Mouse (Mus musculus) heart, adult 8-10 months (tissue): ENCODE measurements at regions not wholly inside any gene's neighbourhood (a gene's known extent, or its start where the extent isn't known, plus 50 kb on each side); places are given as distances from the start of the nearest gene placed in this dataset.

Source experiments
- DNase-seq: peaks from one replicate; pipeline ENCODE4 v3.0.0; 2022; ENCODE audit warnings: low spot score

DNA sequence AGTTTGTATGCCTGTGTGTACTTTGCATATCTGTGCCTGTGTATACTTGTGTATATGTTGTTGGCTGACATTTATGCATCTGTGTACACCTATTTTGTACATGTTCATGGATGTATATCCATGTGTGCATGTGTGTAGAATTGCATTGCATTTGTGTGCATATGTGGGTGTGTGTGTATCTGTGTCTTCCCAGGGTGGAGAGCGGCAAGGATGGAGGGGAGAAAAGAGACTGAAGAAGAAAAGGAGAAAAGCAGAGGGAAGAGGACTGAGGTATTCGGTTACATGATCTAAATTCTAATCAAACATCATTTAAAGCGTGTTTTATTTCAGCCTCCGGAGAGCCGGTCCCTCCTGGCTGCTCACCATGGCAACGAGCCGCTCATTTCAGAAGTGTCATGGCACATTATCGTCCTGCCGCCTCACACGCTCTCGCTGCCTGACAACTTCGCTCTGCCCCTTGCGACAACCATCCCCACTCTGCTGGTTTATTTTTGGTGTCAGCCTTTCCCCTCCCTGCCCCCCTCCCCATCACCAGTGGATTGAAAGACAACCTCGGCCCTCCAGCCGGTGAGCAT is 58.6 kb downstream of the Mrm1 start:
- DNase-seq, result no peak

DNA sequence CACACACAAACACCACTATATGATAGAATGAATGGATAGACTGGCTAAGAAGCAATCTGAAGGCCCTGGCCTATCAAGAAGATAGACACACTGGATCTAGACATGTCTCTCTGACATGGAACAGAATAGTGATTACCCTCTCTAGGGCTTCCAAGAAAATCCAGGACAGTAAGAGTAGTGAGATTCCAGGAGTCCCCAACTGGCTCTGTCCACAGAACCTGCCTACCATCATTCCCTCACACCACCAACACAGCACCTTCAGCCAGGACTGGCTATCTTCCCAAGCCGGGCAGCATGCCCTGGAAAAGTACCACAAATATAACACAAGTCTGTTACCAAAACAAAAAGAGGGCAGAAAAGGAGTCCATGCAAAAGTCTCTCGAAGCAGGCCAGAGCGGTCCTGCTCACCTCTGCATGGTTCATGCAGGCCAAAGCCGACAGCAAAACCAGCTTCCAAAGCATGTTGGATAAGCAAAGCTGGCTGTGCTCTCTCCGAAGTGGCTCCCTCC is 59.8 kb downstream of the Mrm1 start:
- DNase-seq, result peak; percentile 57

DNA sequence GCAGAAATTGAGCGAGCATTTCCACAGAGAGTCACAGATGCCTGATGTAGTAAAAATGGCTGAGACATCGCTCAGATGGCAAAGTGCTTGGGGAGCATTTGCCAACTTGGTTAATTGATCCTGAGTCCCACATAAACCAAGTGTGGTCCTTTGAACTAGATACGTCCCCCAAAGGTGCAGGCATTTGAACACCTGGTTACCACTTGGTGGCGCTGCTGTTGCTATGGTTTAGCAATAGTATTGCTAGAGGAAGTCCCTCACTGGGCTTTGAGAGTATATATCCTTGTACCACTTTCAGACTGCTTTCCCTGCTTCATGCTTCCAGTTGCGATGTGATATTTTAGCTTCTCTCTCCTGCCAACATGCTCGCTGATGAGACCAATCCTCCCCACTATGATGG is 67.3 kb downstream of the Mrm1 start:
- DNase-seq, result no peak

DNA sequence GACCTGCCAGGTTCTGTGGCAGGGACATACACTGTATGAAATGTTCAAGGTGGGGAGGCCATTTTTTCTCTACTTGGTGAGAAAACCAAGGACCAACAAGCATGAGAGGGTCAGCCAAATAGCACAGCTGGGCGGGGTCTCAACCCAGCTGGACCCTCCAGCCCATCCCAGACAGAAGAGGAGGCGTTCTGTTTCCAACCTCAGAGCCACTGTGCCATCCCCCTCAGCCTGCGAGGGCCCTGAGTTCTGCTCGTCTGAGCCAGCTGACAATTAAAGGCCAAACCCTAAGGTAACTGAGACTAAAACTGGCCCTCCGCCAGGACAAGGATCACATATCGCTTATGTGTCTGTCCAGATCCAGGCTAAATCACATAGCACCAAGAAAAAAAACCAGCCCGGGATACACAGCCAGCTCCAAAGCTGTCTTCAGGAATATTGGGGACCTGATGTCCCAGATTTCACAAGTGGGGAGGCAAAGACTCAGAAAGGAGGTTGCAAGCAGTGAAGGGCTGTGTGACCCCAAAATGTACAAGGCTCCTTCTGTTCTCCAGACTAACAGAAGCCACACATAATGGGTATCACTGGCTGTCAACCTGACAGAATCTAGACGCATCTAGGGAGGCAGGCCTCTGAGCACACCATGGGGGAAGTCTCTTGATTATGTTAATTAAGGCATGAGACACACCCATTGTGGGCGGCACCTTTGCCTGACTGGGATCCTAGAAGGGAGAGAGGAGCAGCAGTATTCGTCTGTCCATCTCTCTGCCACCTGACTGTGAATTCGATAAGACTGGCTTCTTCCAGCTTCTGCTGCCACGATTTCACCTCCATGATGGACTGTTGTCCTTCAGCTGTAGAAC is 69.6 kb downstream of the Mrm1 start:
- no peak for DNase-seq

DNA sequence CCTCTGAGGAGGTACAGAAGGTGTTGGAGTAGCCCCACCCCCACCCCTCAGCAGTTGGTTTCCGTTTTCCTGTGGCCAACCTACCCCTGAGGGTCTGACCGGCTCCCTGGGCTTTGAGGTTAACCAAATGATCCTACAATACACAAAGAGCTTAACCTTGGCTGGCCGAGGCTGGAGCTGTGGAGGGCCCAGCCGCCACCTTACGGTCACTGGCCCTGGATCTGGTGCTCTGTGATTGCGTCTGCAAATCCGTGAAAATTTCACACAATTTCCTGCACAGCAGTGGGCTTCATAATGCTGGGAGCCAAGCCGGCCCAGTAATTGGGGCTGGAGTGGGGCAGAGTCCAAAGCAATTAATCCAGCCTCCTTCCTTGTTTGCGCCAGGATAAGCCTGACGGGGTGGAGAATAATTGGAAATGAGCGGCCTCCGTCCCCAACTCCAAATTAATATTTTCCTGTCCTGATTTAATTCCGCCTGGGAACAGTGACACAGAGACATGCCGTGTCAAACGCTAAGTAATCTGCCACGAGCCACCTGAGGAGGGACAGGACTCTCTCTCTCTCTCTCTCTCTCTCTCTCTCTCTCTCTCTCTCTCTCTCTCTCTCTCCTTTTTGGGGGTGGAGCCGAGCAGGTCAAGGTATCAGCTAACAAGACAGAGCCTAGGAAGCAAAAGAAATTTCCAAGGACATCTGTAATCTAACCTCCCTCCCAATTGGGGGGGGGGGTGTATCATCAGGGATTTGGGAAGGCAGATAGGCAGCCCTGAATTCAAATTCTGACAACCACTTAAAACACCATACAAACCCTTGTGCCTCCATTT is 80.3 kb downstream of the Mrm1 start:
- DNase-seq, result no peak

DNA sequence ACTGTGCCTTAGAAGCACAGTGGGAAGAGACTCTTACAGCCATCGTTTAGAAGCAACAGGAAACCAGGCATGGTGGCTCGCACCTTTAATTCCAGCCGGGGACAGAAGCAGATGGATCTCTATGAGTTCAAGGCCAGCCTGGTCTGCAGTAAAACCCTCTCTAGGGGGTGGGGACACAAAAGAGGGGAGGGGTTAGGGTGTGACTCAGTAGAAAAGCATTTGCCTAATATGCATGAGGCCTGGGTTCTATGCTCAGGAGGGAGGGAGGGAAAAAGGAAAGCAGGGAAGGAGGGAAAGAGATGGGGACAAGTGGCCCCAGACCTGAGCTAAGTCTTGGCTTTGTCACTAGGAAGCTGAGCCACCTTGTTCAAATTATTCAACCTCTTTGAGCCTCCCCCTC is 81.2 kb downstream of the Mrm1 start:
- no peak for DNase-seq

DNA sequence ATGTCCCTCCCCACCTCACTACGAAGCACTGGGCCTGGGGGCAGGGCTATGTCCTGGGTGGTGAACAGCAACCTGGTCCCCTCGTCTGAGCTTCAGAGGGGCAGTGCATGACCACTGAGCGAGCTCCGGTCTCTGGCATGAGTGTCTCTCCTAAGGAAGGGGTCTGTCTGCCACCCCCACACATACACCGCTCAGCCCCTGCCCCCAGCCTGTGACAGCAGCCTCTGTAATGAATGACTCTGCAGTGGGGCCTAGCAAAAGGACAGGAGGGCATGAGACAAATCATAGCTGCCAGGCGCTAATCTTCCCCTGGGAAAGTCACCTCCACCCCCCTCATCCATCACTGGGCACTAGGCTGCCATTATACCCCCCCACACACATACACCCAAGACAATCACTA is 87.4 kb downstream of the Mrm1 start:
- DNase-seq, result no peak

DNA sequence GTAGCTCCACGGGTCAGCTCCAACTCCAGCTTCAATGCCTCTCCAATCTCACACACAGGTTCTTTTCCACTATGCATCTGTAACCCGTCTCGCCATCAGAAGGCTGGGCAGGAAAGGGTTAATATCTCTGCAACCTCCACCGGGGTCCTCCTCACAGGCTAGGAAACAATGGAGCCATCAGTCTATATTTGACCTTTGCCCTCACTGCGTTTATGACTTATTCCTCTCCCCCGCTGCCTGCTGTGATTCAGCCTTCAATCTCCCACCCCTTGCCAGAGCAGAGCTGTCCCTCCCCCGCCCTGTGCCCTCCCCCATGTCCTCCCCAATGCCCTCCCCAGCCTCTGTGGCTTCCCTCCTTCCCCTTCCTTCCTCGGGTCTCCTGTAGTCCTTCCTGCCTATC is 89.1 kb downstream of the Mrm1 start:
- no peak for DNase-seq

DNA sequence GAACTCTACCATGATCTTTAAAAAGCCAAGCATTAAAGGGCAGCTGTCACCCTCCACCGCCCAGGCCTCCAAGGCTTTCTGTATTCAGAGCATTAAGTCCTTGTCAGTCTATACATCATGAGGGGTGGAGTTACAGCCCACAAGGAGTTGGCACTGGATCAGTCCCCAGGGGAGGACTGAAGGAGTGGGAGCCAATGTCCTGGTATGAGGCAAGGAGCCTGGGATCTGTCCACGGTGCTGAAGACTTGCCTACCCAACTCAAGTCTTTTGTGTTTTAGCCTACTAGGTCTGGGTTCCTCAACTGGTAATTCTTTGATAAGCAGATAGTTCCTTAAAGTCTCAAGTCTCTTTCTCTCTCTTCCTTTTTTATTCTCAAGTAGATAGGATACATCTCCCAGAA is 90.1 kb downstream of the Mrm1 start:
- no peak for DNase-seq

DNA sequence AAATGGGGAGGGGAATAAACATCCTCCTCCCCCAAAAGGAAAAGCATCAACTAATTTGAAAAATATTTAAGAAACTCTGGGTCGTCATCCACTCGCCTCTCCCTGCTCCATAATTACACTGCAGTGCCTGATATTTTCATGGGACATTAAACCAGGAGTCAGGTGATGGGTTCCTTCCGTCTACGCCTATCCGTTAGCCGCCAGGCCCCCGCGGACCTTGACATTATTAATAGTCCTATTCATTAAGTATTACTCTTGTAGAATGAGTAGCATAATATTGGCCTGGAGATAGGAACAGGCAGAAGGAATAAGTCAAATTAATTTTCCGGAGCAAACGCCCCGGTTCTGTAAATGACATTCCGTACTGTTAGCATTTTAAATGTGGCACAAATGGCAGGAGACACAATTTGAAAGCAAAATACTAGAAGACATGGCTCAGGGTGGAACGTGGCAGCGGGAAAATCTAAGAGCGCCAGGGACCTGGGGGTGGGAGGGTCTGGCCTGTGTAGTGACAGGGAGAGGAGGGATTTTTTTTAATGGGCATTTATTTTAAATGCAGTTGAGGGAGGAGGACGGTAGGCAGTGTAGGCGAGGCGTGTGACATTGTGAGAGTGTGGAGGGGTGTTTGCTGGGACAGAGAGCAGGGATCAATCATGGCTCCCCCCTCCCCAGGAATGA is 93.2 kb downstream of the Mrm1 start:
- no peak for DNase-seq

DNA sequence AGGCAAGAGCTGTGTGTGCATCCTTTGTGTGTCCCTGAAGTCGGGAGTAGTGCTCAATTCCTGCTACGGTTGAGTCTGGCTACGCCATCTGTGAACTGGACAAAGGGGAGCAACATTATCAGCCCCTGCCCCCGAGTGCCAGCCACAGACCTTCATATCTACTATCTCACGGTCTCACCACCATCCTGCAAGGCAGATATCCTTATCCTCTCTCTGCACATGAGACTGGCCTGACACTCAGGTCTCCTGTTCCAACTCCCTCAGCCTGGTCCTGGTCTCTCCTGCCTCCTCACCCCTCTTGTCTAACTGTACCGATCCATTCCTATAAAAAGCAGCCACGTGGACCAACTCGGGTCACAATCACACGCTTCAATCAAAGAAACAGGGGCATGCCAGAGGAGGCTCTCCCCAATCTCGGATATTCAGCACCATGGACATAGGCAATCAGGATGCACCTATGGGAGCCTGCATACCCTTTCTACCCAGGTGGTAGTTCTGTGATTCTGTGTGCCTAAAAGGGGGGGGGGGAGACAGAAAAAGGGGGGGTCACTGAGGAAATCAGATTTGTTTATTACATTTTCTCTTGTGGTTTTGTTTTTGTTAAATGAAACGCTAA is 94.0 kb downstream of the Mrm1 start:
- DNase-seq, result no peak

DNA sequence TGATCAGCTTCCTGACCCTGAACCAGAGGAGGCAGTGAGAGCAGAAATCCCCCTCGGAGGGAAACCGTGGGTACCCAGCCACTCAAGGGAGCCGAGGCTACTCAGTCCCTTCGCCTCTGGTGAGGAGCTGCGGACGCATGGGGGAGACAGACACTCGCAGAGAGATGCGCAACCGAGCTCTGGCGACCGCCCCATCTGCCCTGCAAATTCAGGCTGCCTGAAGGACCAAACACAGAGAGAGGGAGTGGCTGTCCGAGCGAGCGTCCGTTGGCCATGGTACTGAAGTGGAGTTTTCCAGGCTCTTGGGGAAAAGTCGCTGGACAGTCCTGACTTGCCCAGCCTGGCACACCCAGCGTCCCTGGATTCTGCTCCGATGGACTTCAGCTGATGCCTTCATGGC is 95.2 kb downstream of the Mrm1 start:
- no peak for DNase-seq

DNA sequence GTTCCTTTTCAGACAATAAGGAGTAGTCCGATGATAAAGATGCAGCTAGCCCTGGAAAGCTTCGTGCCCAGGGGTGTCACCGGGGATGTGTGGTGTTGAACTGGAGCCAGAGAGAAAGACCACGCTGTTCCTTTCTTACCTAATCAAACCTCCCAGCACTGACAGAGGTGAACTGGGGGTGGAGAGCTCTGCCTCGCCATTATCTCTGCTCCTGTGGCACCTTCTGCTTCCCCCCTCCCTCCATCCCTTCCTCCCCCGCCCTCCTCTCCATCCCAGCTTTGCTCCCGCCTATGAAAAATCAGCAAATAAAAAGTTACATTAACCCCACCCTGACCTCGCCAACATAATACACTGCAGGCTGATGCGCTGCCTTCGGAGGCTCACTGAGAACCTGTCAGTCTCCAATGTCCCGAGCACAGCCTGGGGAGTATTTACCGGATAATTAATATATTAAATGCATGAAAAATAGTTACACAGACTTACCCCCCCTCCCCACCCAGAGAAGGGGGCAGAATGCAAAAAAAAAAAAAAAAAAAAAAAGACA is 96.6 kb downstream of the Mrm1 start:
- no peak for DNase-seq

DNA sequence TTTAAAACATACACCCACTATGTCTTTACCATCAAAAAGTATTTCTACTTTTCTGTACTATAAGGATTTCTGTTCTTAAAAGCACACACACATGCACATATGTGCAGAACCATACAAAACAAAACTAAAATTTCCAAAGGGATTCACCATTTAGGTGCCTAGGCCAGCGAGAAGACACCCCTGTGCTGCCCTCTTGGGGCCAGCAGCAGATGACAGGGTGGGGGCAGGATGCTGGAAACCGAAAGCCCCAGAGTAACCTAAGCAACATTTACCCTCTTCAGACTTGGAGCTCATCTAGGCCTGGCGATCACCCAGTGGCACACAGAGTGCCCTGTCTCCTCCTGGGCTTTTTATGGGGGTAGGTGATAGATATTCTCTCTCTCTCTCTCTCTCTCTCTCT is 97.3 kb downstream of the Mrm1 start:
- DNase-seq, result no peak

DNA sequence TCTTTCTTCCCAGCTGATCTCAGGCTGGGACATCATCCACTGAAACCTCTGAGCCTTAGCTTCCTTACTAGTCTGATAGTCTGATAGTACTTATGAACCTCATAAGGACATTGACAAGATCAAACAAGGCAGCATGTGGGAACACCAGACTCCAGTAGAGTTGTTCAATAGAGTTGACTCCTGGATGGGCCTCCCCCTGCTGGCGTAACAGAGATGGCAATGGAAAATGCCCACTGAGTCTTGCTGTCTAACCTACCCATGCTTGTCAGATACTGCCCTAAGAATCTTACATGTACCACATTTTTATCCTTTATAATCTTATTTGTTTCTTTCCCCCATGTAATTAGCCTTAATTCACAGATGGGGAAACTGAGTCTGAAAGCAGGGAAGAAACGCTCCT is 98.2 kb downstream of the Mrm1 start:
- no peak for DNase-seq

DNA sequence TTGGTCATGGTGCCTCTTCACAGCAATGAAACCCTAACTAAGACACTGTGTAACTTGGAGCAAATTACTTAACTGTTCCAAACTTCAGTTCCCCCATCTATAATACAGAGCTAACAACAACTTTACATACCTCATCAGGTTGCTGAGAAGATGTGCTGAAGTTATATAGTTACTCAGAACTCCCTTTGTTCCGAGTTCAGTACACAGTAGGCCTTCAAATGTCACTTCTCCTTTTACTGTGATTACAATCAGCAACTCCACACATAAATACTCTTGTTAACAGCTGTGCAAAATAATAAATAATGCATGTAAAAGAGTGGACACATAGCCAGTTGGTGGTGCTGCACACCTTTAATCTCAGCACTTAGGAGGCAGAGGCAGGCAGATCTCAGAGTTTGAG is 99.5 kb downstream of the Mrm1 start:
- no peak for DNase-seq

DNA sequence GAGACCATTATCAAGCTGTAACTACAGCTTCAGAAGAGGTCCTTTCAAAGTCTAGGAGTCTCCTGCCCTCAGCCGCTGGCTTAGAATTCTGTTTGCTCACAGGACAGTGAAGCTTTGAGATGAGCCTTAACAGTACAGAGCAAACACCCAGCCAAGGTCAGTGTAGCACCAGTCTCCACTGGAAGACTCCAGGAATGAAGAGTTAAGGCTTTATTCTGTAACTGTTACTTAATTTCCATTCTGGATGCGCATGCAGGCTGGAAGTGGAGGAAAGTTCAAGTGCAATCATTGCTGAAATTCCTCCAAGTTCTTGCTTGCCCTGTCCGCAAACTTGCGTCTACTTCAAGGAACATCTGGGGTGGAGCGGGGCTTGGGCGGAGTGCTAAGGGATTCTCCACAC is 106.6 kb downstream of the Mrm1 start:
- no peak for DNase-seq

DNA sequence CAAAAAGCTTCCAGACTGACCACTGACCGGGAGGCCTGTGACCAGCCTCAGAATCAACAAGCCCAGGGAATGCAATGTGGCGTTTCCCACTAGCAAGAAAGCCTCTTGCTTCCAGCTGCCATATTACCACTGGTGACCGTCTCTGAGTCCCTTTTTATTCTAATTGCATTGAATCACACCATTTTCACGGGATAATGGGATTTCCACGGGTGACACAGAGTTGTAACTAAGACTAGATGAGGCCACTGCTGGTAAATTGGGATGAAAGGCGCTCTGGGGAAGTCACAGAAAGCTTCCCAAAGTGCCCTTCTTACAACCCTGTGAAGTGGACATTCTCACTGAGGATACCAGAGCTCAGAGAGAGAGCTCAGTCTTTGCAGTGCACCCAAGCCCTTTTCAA is 107.4 kb downstream of the Mrm1 start:
- no peak for DNase-seq

DNA sequence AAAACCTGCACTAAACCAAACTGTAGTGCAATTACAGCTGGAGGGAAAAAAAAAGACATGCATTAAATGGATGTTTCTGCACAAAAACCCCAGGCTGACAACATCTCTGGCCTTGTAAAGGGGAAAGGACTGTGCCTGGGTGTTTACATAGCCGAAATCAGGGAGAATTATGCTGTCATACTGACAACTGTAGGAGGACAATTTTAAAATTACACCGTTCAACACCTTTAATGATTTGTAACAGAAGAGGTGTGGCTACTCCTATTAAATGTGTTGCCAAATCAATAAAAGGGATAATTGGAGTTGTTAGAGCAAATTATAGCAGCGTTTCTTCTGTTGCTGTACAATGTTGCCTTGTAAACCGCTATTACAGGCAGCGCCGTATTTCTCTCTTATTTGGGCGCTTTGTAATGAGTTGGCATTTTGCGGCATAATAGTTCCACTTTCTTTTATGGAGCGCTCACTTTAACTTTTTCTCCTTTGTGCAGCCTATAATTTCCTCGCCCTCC is 111.0 kb downstream of the Mrm1 start:
- no peak for DNase-seq

DNA sequence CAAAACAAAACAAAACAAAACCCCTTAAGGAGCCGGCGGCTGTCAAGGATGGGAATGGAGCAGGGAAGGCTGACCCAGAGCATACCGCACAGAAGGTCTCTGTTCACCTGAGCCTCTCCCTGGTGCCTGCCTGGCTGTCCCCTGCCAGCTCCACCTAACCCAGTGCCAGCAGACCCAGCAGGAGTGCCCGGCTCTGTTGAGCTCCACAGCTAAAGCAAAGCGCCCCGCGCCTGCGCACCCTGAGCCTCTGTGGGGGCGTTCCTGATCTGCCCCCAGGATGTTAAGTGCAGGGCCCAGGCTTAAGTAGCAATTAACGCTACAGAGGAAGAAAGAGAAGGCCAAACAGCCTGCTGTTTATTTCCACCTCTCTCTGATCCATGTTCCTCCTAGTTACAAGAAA is 111.5 kb downstream of the Mrm1 start:
- DNase-seq, result no peak

DNA sequence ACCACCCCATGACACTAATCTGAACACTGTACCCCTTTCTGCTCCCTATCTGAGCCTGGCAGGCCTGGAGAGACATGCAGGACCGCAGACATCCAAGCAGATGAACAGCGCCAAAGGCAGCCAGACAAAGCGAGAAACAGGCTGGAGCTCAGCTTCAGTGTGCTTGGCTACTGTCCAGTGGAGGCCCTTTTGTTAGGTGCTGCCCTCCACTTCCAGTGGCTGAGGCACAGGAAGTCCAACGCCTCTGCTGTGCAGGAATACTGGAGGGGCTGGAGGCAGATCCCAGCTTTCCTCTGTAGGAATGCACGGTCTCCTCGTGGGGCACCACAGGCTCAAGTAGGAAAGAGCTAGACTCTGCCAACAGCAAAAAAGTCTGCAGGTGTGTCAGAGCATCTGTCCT is 112.6 kb downstream of the Mrm1 start:
- DNase-seq, result no peak
